Mouse (Mus musculus) myocyte (in vitro differentiated cells): ENCODE data around the gene Glipr2.

ENCODE experiments used
- CEBPB ChIP-seq: IDR thresholded peaks from 2 replicates; pipeline ENCODE4 v1.6.1; 2011; ENCODE audit warnings: mild to moderate bottlenecking, moderate library complexity; ENCODE audit not compliant: poor library complexity, insufficient read depth, severe bottlenecking
- E2F4 ChIP-seq: IDR thresholded peaks from one replicate; pipeline ENCODE4 v1.6.1; 2011; ENCODE audit warnings: mild to moderate bottlenecking, control low read depth, moderate library complexity; ENCODE audit not compliant: insufficient read depth
- MAX ChIP-seq: IDR thresholded peaks from one replicate; pipeline ENCODE4 v1.6.1; 2011; ENCODE audit warnings: low read depth, mild to moderate bottlenecking, control low read depth
- MYOD1 ChIP-seq, 3 experiments: IDR thresholded peaks; one replicate each; pipeline ENCODE4 v1.6.1; 2011; ENCODE audit warnings: control low read depth in 2 of 3, low read depth in 2 of 3, mild to moderate bottlenecking in 2 of 3, moderate library complexity in 1 of 3; ENCODE audit not compliant: insufficient read length in 2 of 3, control insufficient read depth in 1 of 3
- MYOG ChIP-seq, 3 experiments: IDR thresholded peaks; one replicate each; pipeline ENCODE4 v1.6.1; 2011; ENCODE audit warnings: control low read depth in 2 of 3, low read depth in 2 of 3, mild to moderate bottlenecking in 2 of 3; ENCODE audit not compliant: insufficient read length in 2 of 3, control insufficient read depth in 1 of 3, insufficient read depth in 1 of 3
- POLR2A ChIP-seq: IDR thresholded peaks from one replicate; pipeline ENCODE4 v1.6.1; 2011; ENCODE audit warnings: low read depth, mild to moderate bottlenecking, control low read depth, moderate library complexity; ENCODE audit not compliant: insufficient read length
- POLR2AphosphoS2 ChIP-seq: IDR thresholded peaks from one replicate; pipeline ENCODE4 v1.6.1; 2011; ENCODE audit warnings: low read depth, control low read depth; ENCODE audit not compliant: insufficient read length
- REST ChIP-seq: IDR thresholded peaks from one replicate; pipeline ENCODE4 v1.6.1; 2011; ENCODE audit warnings: mild to moderate bottlenecking, control low read depth, moderate library complexity; ENCODE audit not compliant: insufficient read depth, insufficient read length
- TCF12 ChIP-seq: IDR thresholded peaks from one replicate; pipeline ENCODE4 v1.6.1; 2011; ENCODE audit warnings: mild to moderate bottlenecking, control low read depth; ENCODE audit not compliant: poor library complexity, insufficient read depth, severe bottlenecking
- USF1 ChIP-seq: IDR thresholded peaks from one replicate; pipeline ENCODE4 v1.6.1; 2011; ENCODE audit warnings: low read depth, mild to moderate bottlenecking, control low read depth, moderate library complexity

- TF ChIP-seq CEBPB, result no peak
- no peak for TF ChIP-seq USF1
- no peak for TF ChIP-seq MAX
- TF ChIP-seq TCF12, result no peak
- TF ChIP-seq POLR2A, result no peak
- TF ChIP-seq POLR2AphosphoS2, result no peak
- TF ChIP-seq MYOG (IDR thresholded peaks at IDR 0.05; ENCODE audit: control insufficient read depth in 1 of 3, insufficient read depth in 1 of 3, insufficient read length in 2 of 3, low read depth in 2 of 3), result no peak
- TF ChIP-seq E2F4, result no peak
- no peak for TF ChIP-seq MYOD1 (IDR thresholded peaks at IDR 0.05; ENCODE audit: control insufficient read depth in 1 of 3, insufficient read length in 2 of 3, low read depth in 2 of 3)
- no peak for TF ChIP-seq REST
Observed at GRCm38 (mm10) chr4:43988976-43989375, 31.8 kb downstream of the Glipr2 start.
